Mouse (Mus musculus) liver, embryonic 16.5 days (tissue): ENCODE measurements around the gene Sema3b. TPM values are rescaled to one million over a fixed set of nuclear protein-coding genes. Genes with fewer than 3 reads are reported as not detected.

ENCODE experiments used
- ATAC-seq: fragments of 200-750 bp; cut with Nextera tagmentation; 2 replicates; pipeline ENCODE4 v1.8.0; 2017; ENCODE audit warnings: low read depth, mild to moderate bottlenecking, moderate number of reproducible peaks, moderate library complexity
- H3K27ac ChIP-seq: fragments of 300-500 bp; sonication (generic); 2 replicates; pipeline ENCODE4 v1.5.1; 2014; ENCODE audit warnings: mild to moderate bottlenecking, low read length
- H3K27me3 ChIP-seq: fragments of 300-500 bp; sonication (generic); 2 replicates; pipeline ENCODE4 v1.6.1; 2014; ENCODE audit warnings: low read depth, low read length, mixed read lengths; ENCODE audit not compliant: control insufficient read depth, insufficient read depth
- H3K36me3 ChIP-seq: fragments of 300-500 bp; sonication (generic); 2 replicates; pipeline ENCODE4 v1.6.1; 2014; ENCODE audit warnings: mild to moderate bottlenecking; ENCODE audit not compliant: control insufficient read depth, insufficient read depth
- H3K4me1 ChIP-seq: fragments of 300-500 bp; sonication (generic); 2 replicates; pipeline ENCODE4 v1.6.1; 2014; ENCODE audit warnings: low read depth, low read length, mixed read lengths; ENCODE audit not compliant: control insufficient read depth
- H3K4me2 ChIP-seq: fragments of 300-500 bp; sonication (generic); 2 replicates; pipeline ENCODE4 v1.6.1; 2014; ENCODE audit warnings: low read depth, low read length, mixed read lengths
- H3K4me3 ChIP-seq: fragments of 300-500 bp; sonication (generic); 2 replicates; pipeline ENCODE4 v1.5.1; 2014; ENCODE audit warnings: low read depth, mild to moderate bottlenecking, low read length
- H3K9ac ChIP-seq: fragments of 300-500 bp; sonication (generic); 2 replicates; pipeline ENCODE4 v1.6.1; 2014; ENCODE audit warnings: low read depth, low read length
- H3K9me3 ChIP-seq: fragments of 300-500 bp; sonication (generic); replicated peaks from 2 replicates; pipeline ENCODE4 v1.6.1; 2016; ENCODE audit warnings: low read length; ENCODE audit not compliant: control insufficient read depth
- WGBS: fragments of 180-500 bp; shearing (Covaris S2); extraction: QIAGEN DNeasy Blood & Tissue Kit; methylation state at CpG from one replicate; pipeline ENCODE4 v1.1.7; 2014; ENCODE audit not compliant: insufficient replicate concordance; 5-methylcytosine and 5-hydroxymethylcytosine counted together
- polyA plus RNA-seq: library from polyadenylated mRNA; unstranded; fragments of >200 nt; fragmentation: Nextera tagmentation; extraction: Ambion mirVana; gene quantifications from 2 replicates; pipeline ENCODE4 v1.2.1, GENCODE M21; 2015

Sema3b gene
- polyA plus RNA-seq, 1 experiment from 2014 or later, result 1.4 TPM

DNA sequence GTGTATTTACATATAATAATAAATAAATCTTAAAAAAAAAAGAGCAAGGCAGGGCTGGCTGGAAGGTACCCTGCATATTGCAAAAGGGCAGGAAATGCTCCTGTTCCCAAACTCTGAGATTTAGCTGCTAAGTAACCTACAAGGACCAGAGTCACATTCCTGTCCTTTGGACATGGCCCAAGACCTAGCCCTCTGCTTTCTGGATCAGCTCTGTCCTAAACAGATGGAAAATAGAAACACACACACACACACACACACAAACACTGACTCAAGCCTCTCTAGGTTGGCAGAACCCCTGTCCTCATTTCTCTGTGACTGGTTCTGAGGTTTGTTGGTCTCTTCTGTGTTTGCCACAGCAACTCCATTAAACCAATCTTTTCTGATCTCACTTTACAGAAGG lies 11.9 kb upstream of the Sema3b start:
- Histone ChIP-seq H3K27ac (no peak overlapping the region), H3K4me3 (no peak overlapping the region), H3K4me2 (no peak overlapping the region), H3K36me3 (peaks cover 29% of the 10 kb centered on the region), H3K4me1 (peaks cover 31% of the 10 kb centered on the region), H3K27me3 (no peaks in the 10 kb centered on the region), H3K9ac (no peak overlapping the region), H3K9me3 (no peaks in the 10 kb centered on the region)
- no peak for ATAC-seq

DNA sequence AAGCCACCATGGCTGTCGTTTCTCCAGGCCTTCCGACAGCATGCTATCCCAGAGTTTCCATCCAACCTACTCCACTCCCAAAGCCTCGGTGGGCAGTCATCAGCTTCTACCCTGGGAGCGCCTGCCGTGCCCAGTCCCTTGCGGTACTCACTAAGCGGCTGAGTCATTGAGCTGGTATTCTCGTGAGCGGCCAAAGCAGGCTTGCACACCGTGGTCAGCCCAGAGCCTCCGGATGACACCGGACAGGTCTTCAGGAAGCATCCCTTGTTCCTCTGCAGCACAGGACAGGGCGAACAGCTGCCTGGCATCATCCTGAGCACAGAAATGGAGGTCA lies 10.5 kb upstream of the Sema3b start:
- H3K9ac ChIP-seq, result no peak overlapping the region
- no peaks in the 10 kb centered on the region for H3K9me3 ChIP-seq
- H3K36me3 ChIP-seq, result peaks cover 32% of the 10 kb centered on the region
- peaks cover 19% of the 10 kb centered on the region for H3K4me1 ChIP-seq
- 63% methylated on average over 13 of the region's 13 CpGs for WGBS
- no peak overlapping the region for H3K4me2 ChIP-seq
- H3K4me3 ChIP-seq, result no peak overlapping the region
- H3K27me3 ChIP-seq, result no peaks in the 10 kb centered on the region
- H3K27ac ChIP-seq, result peak overlapping the region; percentile 87
- ATAC-seq, result no peak

DNA sequence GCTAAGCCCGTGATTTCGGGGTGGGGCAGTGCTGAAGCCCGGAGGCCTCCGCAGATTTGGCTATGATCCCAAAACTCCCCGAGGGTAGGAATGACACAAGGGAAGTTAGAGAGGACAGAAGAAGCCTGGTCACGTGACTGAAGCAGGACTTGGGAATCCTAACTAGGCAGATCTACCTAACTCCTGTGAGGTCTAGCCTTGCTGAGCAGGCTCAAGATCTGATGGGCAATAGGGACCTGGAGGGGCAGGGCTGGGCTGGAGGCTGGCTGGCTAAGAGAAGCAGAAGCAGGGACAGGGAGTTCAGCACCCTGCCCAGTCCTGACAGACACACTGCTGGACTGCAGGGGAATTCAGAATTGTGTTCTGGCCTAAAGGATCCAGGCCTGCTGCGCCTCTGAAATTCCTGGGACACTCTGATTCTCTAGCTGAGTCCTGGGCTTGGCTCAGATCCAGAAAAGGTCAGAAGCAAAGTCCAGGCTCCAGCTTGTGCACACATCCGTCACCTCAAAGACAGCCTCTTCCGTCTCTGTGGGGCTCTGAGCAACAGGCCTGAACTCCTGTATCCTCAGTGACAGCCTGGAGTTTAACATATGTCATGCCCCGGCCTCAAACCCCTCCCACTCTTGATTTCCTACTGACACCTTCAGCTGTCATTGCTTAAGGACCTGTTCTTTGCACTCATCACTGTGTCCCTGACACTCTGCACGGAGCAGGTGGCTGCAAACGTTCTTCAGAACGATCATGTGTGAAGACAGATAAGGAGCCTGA lies 9.9 kb upstream of the Sema3b start:
- WGBS, result 47% methylated on average over 13 of the region's 13 CpGs
- Histone ChIP-seq H3K4me2 (no peak overlapping the region), H3K27me3 (no peaks in the 10 kb centered on the region), H3K9me3 (no peaks in the 10 kb centered on the region), H3K4me3 (no peak overlapping the region), H3K9ac (no peak overlapping the region; the same call in 1 of the 2 replicates), H3K27ac (peak overlapping the region; percentile 87), H3K36me3 (peaks cover 32% of the 10 kb centered on the region), H3K4me1 (peaks cover 19% of the 10 kb centered on the region)
- ATAC-seq, result peak; percentile 77

DNA sequence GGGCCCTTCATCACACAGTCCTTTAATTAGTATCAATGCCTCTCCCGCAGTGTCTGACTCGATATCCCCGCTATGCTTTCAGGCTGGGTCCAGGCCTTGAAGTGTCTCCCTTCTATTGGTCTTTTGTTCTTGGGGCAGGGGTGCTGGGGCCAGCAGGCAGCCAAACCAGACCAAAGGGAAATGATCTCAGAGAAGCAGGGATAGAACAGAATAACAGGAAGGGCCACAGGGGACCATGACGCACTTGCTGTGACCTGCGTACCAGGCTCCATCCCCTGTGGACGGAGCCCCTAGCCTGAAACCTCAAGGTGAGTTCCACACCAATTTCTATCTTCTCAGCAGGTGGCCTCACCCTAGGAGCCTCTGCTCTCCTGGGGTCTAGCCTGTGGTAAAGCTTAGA lies 9.1 kb upstream of the Sema3b start:
- Histone ChIP-seq H3K4me1 (peaks cover 20% of the 10 kb centered on the region), H3K9me3 (no peaks in the 10 kb centered on the region), H3K9ac (no peak overlapping the region), H3K27me3 (no peaks in the 10 kb centered on the region), H3K27ac (peak overlapping the region; percentile 87), H3K4me3 (no peak overlapping the region), H3K4me2 (no peak overlapping the region), H3K36me3 (peaks cover 32% of the 10 kb centered on the region)
- no peak for ATAC-seq
- 84% methylated on average over 6 of the region's 6 CpGs for WGBS

DNA sequence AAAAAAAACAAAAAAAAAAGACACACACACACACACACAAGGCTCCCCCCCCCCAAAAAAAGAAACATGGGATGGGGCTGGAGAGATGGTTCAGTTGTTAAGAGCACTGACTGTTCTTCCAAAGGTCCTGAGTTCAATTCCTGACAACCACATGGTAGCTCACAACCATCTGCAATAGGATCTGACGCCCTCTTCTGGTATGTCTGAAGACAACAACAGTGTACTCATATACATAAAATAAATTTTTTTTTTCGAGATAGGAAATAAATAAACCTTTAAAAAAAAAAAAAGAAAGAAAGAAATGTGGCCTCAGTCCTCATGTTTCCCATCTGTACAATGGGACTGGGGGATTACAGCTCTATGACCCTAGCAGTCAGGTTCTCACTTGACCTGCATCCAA lies 8.4 kb upstream of the Sema3b start:
- ATAC-seq, result no peak
- Histone ChIP-seq H3K4me2 (no peak overlapping the region), H3K27ac (no peak overlapping the region), H3K27me3 (no peaks in the 10 kb centered on the region), H3K9me3 (no peaks in the 10 kb centered on the region), H3K4me3 (no peak overlapping the region), H3K4me1 (peaks cover 25% of the 10 kb centered on the region), H3K9ac (no peak overlapping the region), H3K36me3 (peaks cover 32% of the 10 kb centered on the region)
- WGBS, result 50% methylated on average over 2 of the region's 2 CpGs

DNA sequence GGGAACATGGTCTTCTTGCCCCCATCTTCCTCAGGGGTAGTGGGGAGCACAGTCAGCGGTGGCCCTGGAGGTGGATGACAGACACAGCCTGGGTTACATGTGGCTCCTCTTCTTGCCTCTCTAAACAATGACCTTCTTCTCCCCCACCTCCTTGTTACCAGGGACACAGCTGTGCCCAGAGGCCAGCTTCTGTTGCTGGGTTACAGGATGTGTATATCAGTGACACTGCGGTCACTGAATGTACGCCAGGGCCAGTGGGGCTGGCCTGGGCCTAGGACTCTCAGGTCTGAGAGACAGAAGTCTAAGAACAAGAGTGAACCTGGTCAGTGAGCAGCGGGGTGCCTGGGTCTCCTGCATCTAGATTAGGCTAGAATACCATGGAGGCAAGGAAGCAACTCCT lies 6.0 kb upstream of the Sema3b start:
- no peak for ATAC-seq
- Histone ChIP-seq H3K27ac (no peak overlapping the region), H3K36me3 (peaks cover 29% of the 10 kb centered on the region), H3K4me2 (no peak overlapping the region), H3K4me3 (no peak overlapping the region), H3K9ac (no peak overlapping the region), H3K4me1 (peaks cover 31% of the 10 kb centered on the region), H3K27me3 (no peaks in the 10 kb centered on the region), H3K9me3 (no peaks in the 10 kb centered on the region)
- 89% methylated on average over 4 of the region's 4 CpGs for WGBS

DNA sequence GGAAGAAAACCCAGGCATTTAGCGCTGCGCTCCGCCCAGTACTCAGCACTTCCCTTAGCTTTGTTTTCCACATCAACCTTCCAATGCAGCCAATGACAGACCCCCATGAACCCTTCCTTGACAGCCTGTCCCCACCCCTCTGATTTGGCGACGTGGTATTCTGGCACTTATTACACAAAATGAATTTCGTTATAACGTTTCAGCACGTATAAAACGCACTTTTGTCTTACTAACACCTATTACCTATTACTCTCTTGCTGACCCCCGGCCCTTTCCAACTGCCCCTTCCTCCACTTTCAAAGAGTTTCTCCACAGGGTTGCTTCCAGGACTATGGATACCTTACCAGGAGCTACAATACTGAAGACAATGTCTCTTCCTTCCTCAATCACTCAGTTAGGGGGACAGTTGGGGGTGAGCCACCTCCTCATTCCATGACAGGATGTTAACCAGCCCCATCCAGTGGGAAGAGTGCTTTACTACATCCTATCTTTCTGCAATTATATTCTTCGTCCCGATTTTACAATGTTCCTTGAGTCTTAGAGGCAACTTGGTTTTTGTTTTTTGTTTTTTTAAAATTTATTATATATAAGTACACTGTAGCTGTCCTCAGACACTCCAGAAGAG lies 4.0 kb upstream of the Sema3b start:
- no peak for ATAC-seq
- H3K4me3 ChIP-seq, result peak overlapping the region; percentile 62
- WGBS, result 9% methylated on average over 12 of the region's 12 CpGs
- peaks cover 22% of the 10 kb centered on the region for H3K36me3 ChIP-seq
- H3K9ac ChIP-seq, result peak overlapping the region; percentile 57
- H3K4me1 ChIP-seq, result peaks cover 12% of the 10 kb centered on the region
- H3K27ac ChIP-seq, result peak overlapping the region; percentile 62
- no peaks in the 10 kb centered on the region for H3K9me3 ChIP-seq
- peak overlapping the region; percentile 97 for H3K4me2 ChIP-seq
- H3K27me3 ChIP-seq, result no peaks in the 10 kb centered on the region

DNA sequence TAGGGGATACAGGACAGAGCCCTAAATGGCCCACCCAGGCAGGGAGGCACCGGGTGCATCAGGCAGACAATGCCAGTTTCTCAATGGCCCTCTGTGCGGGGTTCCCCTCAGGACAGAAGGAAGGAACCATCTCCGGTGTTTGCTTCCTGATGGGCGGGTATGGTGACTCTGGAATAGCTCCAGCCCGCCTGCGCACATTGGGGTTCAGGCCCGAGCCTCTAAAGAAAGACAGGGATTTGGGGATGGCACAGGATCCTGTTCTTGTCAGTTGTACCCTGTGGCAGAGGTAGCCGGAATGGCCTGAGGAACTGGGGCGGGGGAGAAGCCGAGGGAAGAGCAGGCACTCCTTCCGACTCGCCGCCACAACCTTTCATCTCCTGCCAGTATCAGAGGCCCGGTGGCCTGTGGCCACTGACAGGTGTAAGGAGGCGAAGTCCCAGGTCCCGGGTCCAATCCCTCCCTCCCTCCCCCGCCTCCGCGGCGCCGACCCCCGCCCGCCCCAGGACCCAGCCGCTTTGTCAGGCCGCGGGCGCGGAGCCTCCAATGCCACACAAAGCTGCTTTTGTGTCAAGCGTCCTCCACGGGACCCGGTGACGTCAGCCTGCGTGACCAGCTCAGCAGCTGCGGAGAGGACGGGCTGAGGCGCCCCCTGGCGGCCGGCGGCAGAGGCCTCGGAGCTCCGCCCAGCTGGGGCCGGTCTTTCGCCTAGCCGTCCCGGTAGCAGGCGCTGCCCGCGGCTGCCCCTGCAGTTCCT lies 3.3 kb upstream of the Sema3b start:
- Histone ChIP-seq H3K4me2 (peak overlapping the region; percentile 97), H3K9ac (peak overlapping the region; percentile 75), H3K4me3 (peak overlapping the region; percentile 62), H3K27me3 (no peaks in the 10 kb centered on the region), H3K9me3 (no peaks in the 10 kb centered on the region), H3K36me3 (peaks cover 17% of the 10 kb centered on the region), H3K27ac (peak overlapping the region; percentile 71), H3K4me1 (peaks cover 12% of the 10 kb centered on the region)
- ATAC-seq, result peak; percentile 95
- WGBS, result 4% methylated on average over 42 of the region's 48 CpGs
